Mouse (Mus musculus): ENCODE data around the gene Wnt10a. TPM values are rescaled to one million over a fixed set of nuclear protein-coding genes. Genes with fewer than 3 reads are reported as not detected.

Wnt10a gene
- polyA plus RNA-seq, 1 experiment from 2014 or later: 8.7 TPM

DNA sequence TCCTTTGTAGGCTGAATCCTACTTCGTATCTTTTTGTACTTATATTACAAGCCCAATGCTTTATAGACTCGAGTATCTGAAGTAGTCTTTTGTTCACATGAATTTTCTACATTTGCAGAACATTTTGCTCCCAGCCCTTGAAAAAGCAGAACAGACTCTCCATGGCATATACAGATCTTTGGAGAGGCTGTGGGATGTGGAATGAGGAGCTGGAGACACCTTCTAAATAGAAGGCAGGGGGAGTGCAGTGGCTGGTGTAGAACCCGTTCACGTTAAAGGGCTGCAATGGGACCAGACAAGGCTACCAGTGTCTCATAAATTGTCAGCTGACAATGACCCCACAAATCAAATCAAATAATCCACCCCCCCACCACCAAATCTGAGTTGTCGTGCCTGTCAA is 57.6 kb downstream of the Wnt10a start:
- Histone ChIP-seq H3K4me3 (ENCODE audit: low read depth, low read length) (no peak overlapping the region), H3K9me3 (ENCODE audit: control insufficient read depth, low read length) (no peaks in the 10 kb centered on the region), H3K4me1 (replicated peaks; ENCODE audit: control insufficient read depth, insufficient read depth) (no peaks in the 10 kb centered on the region), H3K9ac (ENCODE audit: low read length) (no peak overlapping the region), H3K36me3 (ENCODE audit: control insufficient read depth, insufficient read depth, low read length) (no peaks in the 10 kb centered on the region), H3K27ac (replicated peaks) (no peak overlapping the region), H3K27me3 (ENCODE audit: control insufficient read depth, insufficient read depth, low read length) (peaks cover 3% of the 10 kb centered on the region; the same call in 1 of the 2 replicates), H3K4me2 (replicated peaks; ENCODE audit: low read depth) (no peak overlapping the region)
- no peak for DNase-seq (ENCODE audit: low spot score)
- WGBS: 60% methylated on average over 5 of the region's 5 CpGs
- no peak for TF ChIP-seq EP300 (optimal IDR thresholded peaks at IDR 0.05)
- TF ChIP-seq CTCF (IDR thresholded peaks at IDR 0.05; ENCODE audit: low read depth): no peak
- ATAC-seq (ENCODE audit: low FRiP score, low TSS enrichment): no peak

- Histone ChIP-seq H3K27ac (replicated peaks) (no peak overlapping the region), H3K4me2 (replicated peaks; ENCODE audit: low read depth) (no peak overlapping the region), H3K9me3 (ENCODE audit: control insufficient read depth, low read length) (no peaks in the 10 kb centered on the region), H3K4me1 (replicated peaks; ENCODE audit: control insufficient read depth, insufficient read depth) (0 out of 2 replicates have a peak, but pooled peaks cover 2% of the 10 kb centered on the region), H3K27me3 (ENCODE audit: control insufficient read depth, insufficient read depth, low read length) (peaks cover 10% of the 10 kb centered on the region), H3K4me3 (ENCODE audit: low read depth, low read length) (no peak overlapping the region), H3K9ac (ENCODE audit: low read length) (no peak overlapping the region), H3K36me3 (ENCODE audit: control insufficient read depth, insufficient read depth, low read length) (no peaks in the 10 kb centered on the region)
- DNase-seq (ENCODE audit: low spot score) (no peak), ATAC-seq (ENCODE audit: low FRiP score, low TSS enrichment) (no peak)
- WGBS: 22% methylated on average over 6 of the region's 6 CpGs
- TF ChIP-seq EP300 (optimal IDR thresholded peaks at IDR 0.05) (no peak), CTCF (IDR thresholded peaks at IDR 0.05; ENCODE audit: low read depth) (no peak)
Measured at GRCm38 (mm10) chr1:74850251-74850650, 58.9 kb downstream of the Wnt10a start.

GRCm38 (mm10) chr1:74851001-74851775 is 59.9 kb downstream of the Wnt10a start:
- no peak overlapping the region for H3K27ac ChIP-seq (replicated peaks)
- TF ChIP-seq EP300 (optimal IDR thresholded peaks at IDR 0.05): no peak
- no peak for TF ChIP-seq CTCF (IDR thresholded peaks at IDR 0.05; ENCODE audit: low read depth)
- H3K4me2 ChIP-seq (replicated peaks; ENCODE audit: low read depth): no peak overlapping the region
- H3K36me3 ChIP-seq (ENCODE audit: control insufficient read depth, insufficient read depth, low read length): no peaks in the 10 kb centered on the region
- no peak overlapping the region for H3K9ac ChIP-seq (ENCODE audit: low read length)
- H3K9me3 ChIP-seq (ENCODE audit: control insufficient read depth, low read length): no peaks in the 10 kb centered on the region
- H3K27me3 ChIP-seq (ENCODE audit: control insufficient read depth, insufficient read depth, low read length): peaks cover 13% of the 10 kb centered on the region
- no peak for DNase-seq (ENCODE audit: low spot score)
- 0 out of 2 replicates have a peak, but pooled peaks cover 2% of the 10 kb centered on the region for H3K4me1 ChIP-seq (replicated peaks; ENCODE audit: control insufficient read depth, insufficient read depth)
- no peak for ATAC-seq (ENCODE audit: low FRiP score, low TSS enrichment)
- no peak overlapping the region for H3K4me3 ChIP-seq (ENCODE audit: low read depth, low read length)
- 18% methylated on average over 6 of the region's 6 CpGs for WGBS

Other genes with a start within 250 kb of the Wnt10a start
- gene Plcd4, start 248.6 kb upstream of the Wnt10a start, polyA plus RNA-seq (2015; fragmentation: Nextera tagmentation; extraction: Ambion mirVana): 0.31 and 0.36 TPM in 2 replicates
- 7.7 and 8.3 TPM in 2 replicates for gene Usp37, start 247.2 kb upstream of the Wnt10a start, polyA plus RNA-seq (2015; fragmentation: Nextera tagmentation; extraction: Ambion mirVana)
- 1.9 and 2.1 TPM in 2 replicates for gene Zfp142, start 203.3 kb upstream of the Wnt10a start, polyA plus RNA-seq (2015; fragmentation: Nextera tagmentation; extraction: Ambion mirVana)
- 8.6 and 9.6 TPM in 2 replicates for gene Bcs1l, start 203.2 kb upstream of the Wnt10a start, polyA plus RNA-seq (2015; fragmentation: Nextera tagmentation; extraction: Ambion mirVana)
- gene Rnf25, start 190.1 kb upstream of the Wnt10a start, polyA plus RNA-seq (2015; fragmentation: Nextera tagmentation; extraction: Ambion mirVana): 22.9 and 24.3 TPM in 2 replicates
- gene Stk36, start 190.1 kb upstream of the Wnt10a start, polyA plus RNA-seq (2015; fragmentation: Nextera tagmentation; extraction: Ambion mirVana): 1.1 and 1.3 TPM in 2 replicates
- gene Ttll4, start 129.8 kb upstream of the Wnt10a start, polyA plus RNA-seq (2015; fragmentation: Nextera tagmentation; extraction: Ambion mirVana): 1.8 and 2.5 TPM in 2 replicates
- gene Cyp27a1, start 77.9 kb upstream of the Wnt10a start, polyA plus RNA-seq (2015; fragmentation: Nextera tagmentation; extraction: Ambion mirVana): 8.8 and 11.3 TPM in 2 replicates
- 0.25 and 0.29 TPM in 2 replicates for gene Prkag3, start 42.3 kb upstream of the Wnt10a start, polyA plus RNA-seq (2015; fragmentation: Nextera tagmentation; extraction: Ambion mirVana)
- gene Wnt6, start 19.6 kb upstream of the Wnt10a start, polyA plus RNA-seq (2015; fragmentation: Nextera tagmentation; extraction: Ambion mirVana): 3.6 and 4.8 TPM in 2 replicates
- 0.12 and 0.19 TPM in 2 replicates for gene Cdk5r2, start 63.4 kb downstream of the Wnt10a start, polyA plus RNA-seq (2015; fragmentation: Nextera tagmentation; extraction: Ambion mirVana)
- gene Fev, start 93.9 kb downstream of the Wnt10a start, polyA plus RNA-seq (2015; fragmentation: Nextera tagmentation; extraction: Ambion mirVana): 0.22 and 0.31 TPM in 2 replicates
- 0.50 and 0.93 TPM in 2 replicates for gene Cryba2, start 101.6 kb downstream of the Wnt10a start, polyA plus RNA-seq (2015; fragmentation: Nextera tagmentation; extraction: Ambion mirVana)
- 0.04 TPM in 1 of 2 replicates, not detected in the other for gene Cfap65, start 144.1 kb downstream of the Wnt10a start, polyA plus RNA-seq (2015; fragmentation: Nextera tagmentation; extraction: Ambion mirVana)
- gene Ihh, start 160.2 kb downstream of the Wnt10a start, polyA plus RNA-seq (2015; fragmentation: Nextera tagmentation; extraction: Ambion mirVana): 25.1 and 25.8 TPM in 2 replicates

Data from stomach, postnatal 0 days (tissue).